Comparison of ENCODE assay signal across 25 mouse cellular contexts in genomic region chr16:5493352-5493751, GRCm38 (mm10).
DNase-seq lines count a peak whose midpoint lies in the region; ATAC-seq and TF ChIP-seq lines count a peak whose summit lies in the region.
"Had no signal": no experiment of that assay in that cellular context is flagged by ENCODE, and none has a peak within 500 bp of the region (broad histone marks: within the 10 kb centered on the region; RNA-seq: fewer than 3 reads in every experiment).

No protein-coding gene starts in this region.

- no peak overlapping the region for H3K9ac ChIP-seq in kidney, embryonic 14.5 days (ENCODE audit: low read depth, low read length)
- no peak overlapping the region for H3K9ac ChIP-seq in lung, postnatal 0 days (replicated peaks; ENCODE audit: low read depth)
- H3K9ac ChIP-seq: hindbrain, embryonic 12.5 days; limb, embryonic 13.5 days; liver, embryonic 12.5 days had no signal

- no peak for ATAC-seq in kidney, embryonic 14.5 days (ENCODE audit: low FRiP score, low TSS enrichment)
- no peak for ATAC-seq in lung, postnatal 0 days
- ATAC-seq: CD4-positive, CD25-positive, alpha-beta regulatory T cell, adult 4 months; forebrain, embryonic 14.5 days; liver, embryonic 12.5 days had no signal

- H3K4me2 ChIP-seq in kidney, embryonic 14.5 days (replicated peaks; ENCODE audit: low read depth, low read length) = 0 out of 2 replicates have a peak overlapping the region, but pooled peaks have one; percentile 0
- no peak overlapping the region for H3K4me2 ChIP-seq in lung, postnatal 0 days (replicated peaks; ENCODE audit: low read depth, low read length)
- H3K4me2 ChIP-seq: heart, embryonic 11.5 days; hindbrain, embryonic 12.5 days; limb, embryonic 13.5 days; liver, embryonic 12.5 days had no signal

- H3K4me3 ChIP-seq in kidney, embryonic 14.5 days (ENCODE audit: low read length) = no peak overlapping the region
- no peak overlapping the region for H3K4me3 ChIP-seq in layer of hippocampus, adult 2 months
- no peak overlapping the region for H3K4me3 ChIP-seq in lung, postnatal 0 days (ENCODE audit: low read depth, low read length)
- H3K4me3 ChIP-seq: hindbrain, embryonic 12.5 days; limb, embryonic 13.5 days; liver, embryonic 12.5 days; midbrain, embryonic 10.5 days had no signal

- H3K36me3 ChIP-seq in kidney, embryonic 14.5 days (ENCODE audit: control insufficient read depth, insufficient read depth, low read length) = no peaks in the 10 kb centered on the region
- H3K36me3 ChIP-seq in lung, postnatal 0 days (ENCODE audit: insufficient read depth, low read length) = no peaks in the 10 kb centered on the region
- H3K36me3 ChIP-seq: hindbrain, embryonic 12.5 days; limb, embryonic 13.5 days; liver, embryonic 12.5 days; midbrain, embryonic 10.5 days had no signal

- 18% methylated on average over 6 of the region's 6 CpGs for WGBS in kidney, embryonic 14.5 days
- 17% methylated on average over 6 of the region's 6 CpGs for WGBS in lung, postnatal 0 days

- no peaks in the 10 kb centered on the region; the same call in 1 of the 2 replicates for H3K4me1 ChIP-seq in kidney, embryonic 14.5 days (ENCODE audit: control insufficient read depth, insufficient read depth, low read length)
- no peaks in the 10 kb centered on the region for H3K4me1 ChIP-seq in lung, postnatal 0 days (ENCODE audit: insufficient read depth, low read depth, low read length)
- H3K4me1 ChIP-seq: limb, embryonic 13.5 days; liver, embryonic 12.5 days had no signal

- TF ChIP-seq POLR2A in brain, embryonic 14.5 days (IDR thresholded peaks at IDR 0.05; ENCODE audit: borderline replicate concordance, extremely low read depth, insufficient read depth, insufficient read length, poor library complexity, severe bottlenecking) = no peak

- H3K9me3 ChIP-seq in kidney, embryonic 14.5 days (ENCODE audit: control insufficient read depth, low read length) = no peaks in the 10 kb centered on the region
- no peaks in the 10 kb centered on the region for H3K9me3 ChIP-seq in lung, postnatal 0 days (ENCODE audit: low read length)
- H3K9me3 ChIP-seq: limb, embryonic 13.5 days; liver, embryonic 12.5 days; midbrain, embryonic 10.5 days had no signal

- no peak for TF ChIP-seq EP300 in lung, postnatal 0 days (IDR thresholded peaks at IDR 0.05)

- no peak for DNase-seq in kidney, adult 11 months
- DNase-seq in layer of hippocampus, adult 2 months (ENCODE audit: low spot score in 2 of 2) = no peak
- DNase-seq in layer of hippocampus, postnatal 14 days (ENCODE audit: low spot score in 2 of 2) = no peak
- DNase-seq in lung, postnatal 0 days (ENCODE audit: low spot score) = peak; percentile 11
- no peak for DNase-seq in lung, postnatal 10 days
- no peak for DNase-seq in brain, embryonic 14.5 days (ENCODE audit: low read depth)
- DNase-seq in T-cell, adult 2 months (ENCODE audit: low spot score) = no peak
- DNase-seq: adrenal gland, postnatal 10 days; cerebellum, adult 11 months; cerebellum, adult 9-10 months; cerebellum, postnatal 36 days; gastrocnemius, postnatal 36 days; heart, adult 18-20 months; heart, postnatal 36 days; kidney, postnatal 14 days; lung, adult 2 months; thymus, postnatal 4 days had no signal

- H3K27me3 ChIP-seq in kidney, embryonic 14.5 days (ENCODE audit: control insufficient read depth, insufficient read depth, low read length) = no peaks in the 10 kb centered on the region
- H3K27me3 ChIP-seq in lung, postnatal 0 days (replicated peaks; ENCODE audit: insufficient read depth, low read length) = no peaks in the 10 kb centered on the region
- H3K27me3 ChIP-seq: hindbrain, embryonic 12.5 days; liver, embryonic 12.5 days had no signal

- 0 out of 2 replicates have a peak, but pooled peaks have one; percentile 12 for TF ChIP-seq CTCF in layer of hippocampus, adult 2 months (conservative IDR thresholded peaks at IDR 0.05)
- peak; percentile 42; the same call in 1 of the 2 replicates for TF ChIP-seq CTCF in lung, postnatal 0 days (IDR thresholded peaks at IDR 0.05)
- TF ChIP-seq CTCF in brain, embryonic 14.5 days (IDR thresholded peaks at IDR 0.05; ENCODE audit: borderline replicate concordance, extremely low read depth, insufficient read depth, insufficient read length) = peak; percentile 0; the same call in 1 of the 2 replicates

- no peak overlapping the region for H3K27ac ChIP-seq in kidney, embryonic 14.5 days (ENCODE audit: low read depth, low read length)
- H3K27ac ChIP-seq in layer of hippocampus, adult 2 months = no peak overlapping the region
- H3K27ac ChIP-seq in lung, postnatal 0 days (ENCODE audit: low read length) = no peak overlapping the region
- H3K27ac ChIP-seq: hindbrain, embryonic 12.5 days; limb, embryonic 13.5 days; liver, embryonic 12.5 days had no signal
